Mouse (Mus musculus) cerebellum, adult (tissue): ENCODE data around the gene Gm10638.
A peak's percentile ranks its signal among the peaks of the same experiment; 100 is the strongest.

Source experiments
- ATAC-seq: cut with Nextera tagmentation; 2 replicates; pipeline ENCODE4 v1.9.2; 2017; ENCODE audit warnings: mild to moderate bottlenecking, moderate library complexity, mixed read lengths; ENCODE audit not compliant: insufficient number of reproducible peaks, low FRiP score, low TSS enrichment

Gene Gm10638

DNA sequence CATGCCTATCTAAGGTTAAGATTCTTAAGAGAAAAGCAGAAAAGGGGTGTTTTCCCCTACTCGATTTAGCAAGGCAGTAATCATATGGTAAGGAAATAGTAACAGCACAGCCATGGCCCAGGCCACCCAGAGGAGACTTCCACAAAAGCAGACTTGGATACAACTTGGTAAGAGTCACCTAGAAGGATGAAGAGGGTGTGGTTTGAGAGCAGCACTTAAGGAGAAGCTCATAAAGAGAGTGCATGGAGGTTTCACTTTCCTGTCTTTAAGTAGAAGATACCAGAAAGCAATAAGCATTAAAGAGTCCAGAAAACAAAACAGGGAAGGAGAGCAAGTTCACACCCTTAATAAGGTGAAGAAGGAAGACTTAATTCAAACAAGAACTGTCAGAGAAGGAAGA lies 10.5 kb upstream of the Gm10638 start:
- ATAC-seq = no peak

DNA sequence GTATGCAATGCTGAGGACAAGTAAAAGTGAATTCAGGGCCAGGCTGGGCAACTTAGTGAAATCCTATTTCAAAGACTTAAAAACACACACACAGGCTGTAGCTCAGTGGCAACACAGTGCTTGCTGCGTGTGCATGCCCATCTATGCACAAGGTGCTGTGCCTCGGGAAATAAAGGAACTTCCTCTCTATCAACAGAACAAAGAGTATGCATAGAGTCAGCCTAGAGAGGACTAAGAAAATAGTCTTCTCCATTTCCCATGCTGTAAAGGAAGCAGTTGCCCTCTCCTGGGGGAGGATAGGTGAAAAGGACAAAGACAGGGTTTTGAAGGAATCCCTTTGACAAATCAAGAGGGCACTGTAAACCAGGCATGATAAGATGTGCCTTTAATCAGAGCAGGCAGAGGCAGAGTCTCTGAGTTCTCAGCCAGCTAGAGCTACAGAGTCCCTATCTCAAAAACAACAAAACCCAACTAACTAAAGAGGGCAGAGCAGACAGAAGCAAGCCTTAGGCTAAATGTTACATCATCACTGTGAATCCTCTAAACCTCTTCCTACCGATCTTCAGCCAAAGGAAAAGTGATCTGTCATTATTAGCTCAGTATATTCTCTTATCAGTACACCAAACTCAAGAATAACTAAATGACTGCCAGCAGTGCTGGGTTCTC lies 9.9 kb upstream of the Gm10638 start:
- no peak for ATAC-seq

DNA sequence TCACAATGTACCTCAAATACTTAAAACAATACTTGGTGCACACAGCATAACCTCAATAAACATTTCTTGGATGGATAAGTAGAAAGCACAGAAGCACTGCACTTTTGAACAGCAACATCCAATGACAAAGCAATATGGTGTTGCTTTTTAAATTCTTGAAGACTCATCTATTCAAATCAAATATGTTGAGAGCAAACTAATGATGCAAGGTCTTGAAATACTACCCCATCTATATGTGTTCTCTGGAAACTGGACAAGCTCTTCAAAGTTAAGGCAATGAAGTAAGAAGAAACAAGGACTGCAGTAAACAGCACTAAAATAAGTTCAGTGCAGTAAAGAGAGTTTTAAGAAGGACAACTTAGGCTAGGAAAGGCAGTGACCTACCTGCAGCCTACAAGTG lies 4.6 kb upstream of the Gm10638 start:
- ATAC-seq = no peak

DNA sequence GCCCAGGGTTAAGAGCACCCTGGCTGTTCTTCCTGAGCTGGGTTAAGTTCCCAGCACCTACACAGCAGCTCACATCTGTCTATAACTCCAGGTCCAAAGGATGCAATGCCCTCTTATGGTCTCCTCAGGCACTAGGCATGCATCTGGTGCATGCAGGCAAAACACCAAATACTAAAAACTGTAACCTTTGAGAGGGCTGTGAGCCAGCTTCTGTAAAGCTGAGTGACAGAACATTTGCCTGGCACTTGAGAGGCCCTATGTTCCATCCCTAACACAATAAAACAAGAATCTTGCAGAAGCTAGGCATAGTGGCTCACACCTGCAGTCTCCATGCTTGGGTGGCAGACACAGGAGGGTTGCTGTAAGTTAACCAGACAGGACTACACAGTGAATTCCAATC lies 3.9 kb upstream of the Gm10638 start:
- no peak for ATAC-seq

DNA sequence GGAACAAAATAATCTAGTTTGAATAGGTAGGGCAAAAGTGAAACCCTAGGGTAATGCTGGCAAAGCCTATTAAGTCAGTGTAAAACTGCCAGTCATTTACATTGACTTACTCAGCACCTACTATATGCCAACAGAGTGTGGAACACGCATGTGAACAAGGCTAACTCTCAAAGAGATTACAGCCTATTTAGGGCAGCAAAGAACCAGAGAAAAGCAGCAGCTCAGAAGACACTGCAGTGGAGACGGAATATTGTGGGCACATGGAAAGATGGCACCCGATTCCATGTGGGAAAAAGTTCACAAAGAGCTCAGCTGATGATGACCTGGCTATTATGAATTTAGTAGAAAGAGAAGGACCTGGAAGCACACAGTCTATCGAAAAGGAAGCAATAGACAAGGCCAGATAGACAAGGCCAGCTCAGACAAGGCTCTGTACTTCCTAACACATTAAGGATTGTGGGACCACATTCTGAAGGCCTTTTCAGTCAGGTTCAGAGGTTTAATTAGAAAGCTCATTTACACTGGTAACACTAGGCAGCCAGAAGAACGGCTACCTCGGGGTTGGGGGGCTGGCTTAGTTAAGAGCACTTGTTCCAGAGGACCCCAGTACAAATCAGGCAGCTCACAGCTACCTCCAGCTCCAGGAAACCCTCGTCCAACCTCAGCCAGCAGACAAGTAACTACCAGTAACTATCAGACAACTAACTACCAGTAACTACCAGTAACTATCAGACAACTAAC lies 2.7 kb upstream of the Gm10638 start:
- no peak for ATAC-seq

DNA sequence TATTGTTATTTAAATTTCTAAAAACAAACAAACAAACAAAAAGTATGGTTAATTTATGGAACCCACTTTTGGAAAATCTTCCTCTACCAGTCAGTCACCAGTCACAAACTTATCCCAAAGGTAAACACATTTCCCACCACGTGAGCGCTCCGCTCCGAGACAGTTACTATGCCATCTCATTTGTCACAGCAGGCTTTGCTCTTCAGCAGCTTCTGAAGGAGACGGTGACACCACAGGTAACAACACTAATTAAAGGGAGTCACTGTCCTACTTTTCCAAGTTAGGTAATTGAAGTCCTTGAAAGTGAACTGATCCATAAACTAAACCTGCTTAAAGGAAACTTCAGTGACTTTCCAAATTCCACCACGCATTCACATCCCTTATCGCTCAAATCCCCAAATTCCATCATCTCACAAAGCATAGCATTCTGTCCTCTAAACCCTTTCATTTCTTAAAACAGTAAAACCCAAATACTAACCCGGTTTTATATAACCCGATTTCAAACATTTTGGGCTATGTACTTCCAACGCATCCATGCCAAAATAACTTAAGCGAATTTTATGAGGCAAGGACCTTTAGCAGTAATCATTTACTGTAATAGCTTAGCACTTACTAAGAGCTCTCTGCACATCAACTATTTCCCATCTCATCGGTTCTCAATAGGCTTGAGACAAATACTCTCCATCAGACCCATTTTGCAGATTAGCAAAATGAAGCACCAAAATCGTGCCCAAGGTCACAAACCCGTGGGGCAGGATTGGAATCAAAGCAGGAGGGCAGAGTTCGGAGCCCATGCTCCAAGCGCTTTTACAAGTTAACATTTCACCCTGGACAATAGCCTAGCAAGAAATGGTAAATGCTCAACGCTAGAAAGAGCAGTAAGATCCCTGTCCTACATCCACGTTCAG lies 932 bp upstream of the Gm10638 start:
- no peak for ATAC-seq

DNA sequence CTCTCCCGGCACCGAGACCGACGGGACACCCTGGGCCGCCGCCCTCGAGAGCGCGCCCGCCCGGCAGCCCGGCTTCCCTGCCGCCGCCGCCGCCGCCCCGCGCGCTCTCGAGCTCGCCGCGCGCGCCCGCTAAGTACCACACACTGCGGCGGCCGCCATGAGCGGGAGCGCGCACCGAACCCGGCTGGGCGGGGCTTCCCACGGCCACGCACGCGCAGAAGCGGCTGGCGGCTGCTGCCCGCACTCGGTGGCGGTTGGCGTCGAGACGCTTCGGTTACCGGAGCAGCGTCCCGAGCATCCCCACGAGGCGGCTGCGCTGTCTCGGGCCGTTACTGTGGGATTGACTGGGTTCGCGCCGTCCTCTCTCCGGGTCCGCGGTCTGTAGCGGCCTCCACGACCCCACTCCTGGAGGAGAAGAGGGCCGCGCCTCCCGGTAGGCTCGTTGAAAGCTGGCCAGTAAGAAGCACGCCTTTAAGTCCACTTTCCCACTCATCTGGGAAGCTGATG lies 489 bp downstream of the Gm10638 start:
- ATAC-seq = peak; percentile 84

DNA sequence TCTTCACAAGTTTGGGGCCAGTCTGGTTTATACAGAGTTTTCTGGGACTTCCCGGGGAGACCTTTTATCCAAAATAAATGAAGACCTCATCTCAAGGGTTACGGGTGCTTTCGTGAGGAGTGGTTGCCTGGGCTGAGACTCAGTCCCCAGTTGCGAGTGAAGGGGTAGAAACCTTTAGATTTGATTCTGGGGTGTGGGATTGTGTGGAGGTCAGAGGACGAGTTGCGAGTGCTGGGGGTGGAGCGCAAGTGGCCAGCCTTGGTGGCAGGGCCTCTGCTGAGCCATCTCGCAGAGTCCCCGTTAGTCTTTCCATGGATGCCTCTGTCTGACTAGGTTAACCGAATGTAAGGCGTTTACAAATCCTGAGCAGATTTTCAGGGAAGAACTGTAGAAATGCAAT lies 1.0 kb downstream of the Gm10638 start:
- peak; percentile 10; the same call in 1 of the 2 replicates for ATAC-seq

DNA sequence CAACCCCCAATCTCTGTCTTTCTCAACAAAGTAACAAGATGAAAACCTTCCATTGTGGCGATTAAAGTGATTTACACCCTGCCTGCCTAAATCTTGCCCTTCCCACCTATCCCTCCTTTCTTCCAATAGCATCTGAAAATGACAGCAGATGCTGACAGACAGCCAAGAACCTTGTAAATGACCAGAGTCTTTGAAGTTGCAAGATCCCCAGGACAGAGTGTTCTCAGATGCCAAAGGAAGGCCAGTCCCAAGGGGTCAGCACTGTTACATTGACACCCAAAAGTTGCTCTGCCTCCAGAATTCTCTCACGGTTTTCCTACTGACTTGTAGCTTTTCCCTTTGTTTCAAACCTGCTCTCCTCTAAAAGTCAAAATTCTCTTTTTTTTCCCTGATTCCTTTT lies 4.3 kb downstream of the Gm10638 start:
- ATAC-seq = no peak

DNA sequence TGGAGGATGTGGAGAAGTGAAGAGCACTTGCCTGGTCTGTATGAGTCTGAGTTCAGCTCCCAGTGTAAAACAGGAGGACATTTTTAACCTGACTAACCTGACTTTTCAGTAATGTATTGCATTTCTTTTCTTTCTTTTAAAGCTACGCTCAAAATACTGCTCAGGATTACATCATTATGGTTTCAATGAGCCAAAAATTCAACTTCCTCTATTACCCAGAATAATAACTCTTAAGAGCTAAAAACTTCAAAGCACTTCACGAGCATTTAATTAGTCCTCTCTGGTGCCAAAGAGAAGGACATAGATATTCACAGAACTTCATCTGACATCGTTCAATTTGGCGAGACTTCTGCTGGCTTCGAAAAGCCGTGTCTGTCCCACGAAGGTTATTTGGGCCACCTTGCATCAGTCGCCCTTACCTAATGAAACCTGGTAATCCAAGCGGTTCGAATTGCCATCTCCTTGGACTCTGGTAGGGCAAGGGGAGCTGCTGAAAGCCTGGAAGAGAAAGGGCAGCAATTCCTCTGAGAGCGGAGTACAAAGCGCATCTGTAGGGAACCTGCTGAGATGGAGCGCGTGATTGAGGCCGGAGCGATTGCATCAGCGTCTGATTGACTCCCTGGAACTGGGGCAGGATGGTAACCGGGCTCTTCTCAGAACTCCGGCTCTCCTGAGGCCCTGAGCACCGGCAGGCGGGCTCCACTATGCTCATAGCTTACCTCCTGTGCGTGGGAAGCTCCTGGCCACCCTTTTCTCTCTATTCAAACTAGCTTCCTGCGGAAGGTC lies 11.6 kb downstream of the Gm10638 start:
- ATAC-seq = no peak

DNA sequence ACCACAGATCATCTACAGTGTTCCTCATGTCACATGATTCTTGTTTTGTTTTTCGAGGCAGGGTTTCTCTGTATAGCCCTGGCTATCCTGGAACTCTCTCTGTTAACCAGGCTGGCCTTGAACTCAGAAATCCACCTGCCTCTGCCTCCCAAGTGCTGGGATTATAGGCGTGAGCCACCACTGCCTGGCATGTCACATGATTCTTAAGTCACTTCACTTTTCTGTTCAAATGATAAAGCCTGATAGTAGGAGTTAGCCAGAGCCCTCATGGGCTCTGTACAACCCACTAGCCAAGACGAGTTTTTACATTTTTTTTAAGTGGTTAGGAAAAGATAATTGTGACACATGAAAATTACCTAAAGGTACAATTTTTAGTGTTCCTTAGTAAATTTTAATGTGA lies 13.2 kb downstream of the Gm10638 start:
- ATAC-seq = no peak

DNA sequence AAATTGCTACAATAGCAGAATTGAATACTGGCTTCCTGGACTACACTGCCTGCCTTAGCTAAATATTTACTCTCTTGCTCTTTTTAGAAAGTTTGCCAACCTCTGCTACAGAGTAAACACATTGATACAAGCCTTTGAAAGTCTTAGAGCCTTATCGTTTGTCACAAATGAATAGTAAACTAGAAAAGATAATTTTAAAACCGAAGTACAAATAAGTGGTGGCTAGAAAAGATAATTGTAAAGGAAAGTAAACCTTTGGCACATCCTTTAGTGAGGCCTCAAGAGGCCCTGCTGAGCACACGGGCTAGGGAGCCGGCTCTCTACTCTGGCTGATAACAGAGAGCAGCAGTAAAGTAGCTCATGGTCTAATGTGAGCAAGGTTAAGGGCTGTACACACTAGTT lies 13.6 kb downstream of the Gm10638 start:
- ATAC-seq = no peak

DNA sequence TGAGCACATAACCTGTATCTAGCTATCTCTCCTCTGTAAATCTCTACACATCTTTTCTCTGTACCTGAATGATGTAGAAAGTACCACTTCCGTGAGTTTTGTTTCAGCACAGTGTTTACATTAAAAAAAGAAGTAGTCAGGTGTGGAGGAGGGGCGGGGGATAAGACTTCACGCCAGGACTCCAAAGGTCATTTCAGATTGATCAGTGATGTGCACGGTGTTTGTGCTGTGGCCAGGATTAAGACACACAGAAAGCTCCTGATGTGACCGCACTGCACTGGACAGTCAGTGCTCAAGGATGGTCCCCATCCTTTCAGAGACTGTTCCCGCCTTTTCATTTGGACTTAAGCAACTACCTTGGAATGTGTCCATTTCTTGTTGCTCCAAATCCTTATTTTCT lies 15.2 kb downstream of the Gm10638 start:
- no peak for ATAC-seq

DNA sequence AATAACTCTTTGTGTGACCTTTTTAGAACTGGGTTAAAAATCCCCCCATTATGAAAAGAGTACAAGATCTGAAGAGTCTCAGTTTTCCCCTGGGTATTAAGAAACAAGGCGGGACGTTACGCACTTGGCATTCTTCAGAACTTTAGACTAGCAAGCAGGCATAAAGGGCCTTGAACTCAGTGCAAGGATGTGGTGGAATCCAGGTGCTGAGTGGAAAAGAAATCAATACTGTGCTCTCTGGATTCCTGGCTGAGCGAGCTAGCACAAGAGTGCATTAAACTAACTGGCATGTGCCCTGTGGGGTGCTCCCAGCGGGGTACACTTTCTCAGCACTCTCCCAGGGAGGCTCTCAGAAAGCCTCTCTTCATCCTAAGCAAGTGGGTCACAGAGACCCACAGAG lies 17.3 kb downstream of the Gm10638 start:
- no peak for ATAC-seq

DNA sequence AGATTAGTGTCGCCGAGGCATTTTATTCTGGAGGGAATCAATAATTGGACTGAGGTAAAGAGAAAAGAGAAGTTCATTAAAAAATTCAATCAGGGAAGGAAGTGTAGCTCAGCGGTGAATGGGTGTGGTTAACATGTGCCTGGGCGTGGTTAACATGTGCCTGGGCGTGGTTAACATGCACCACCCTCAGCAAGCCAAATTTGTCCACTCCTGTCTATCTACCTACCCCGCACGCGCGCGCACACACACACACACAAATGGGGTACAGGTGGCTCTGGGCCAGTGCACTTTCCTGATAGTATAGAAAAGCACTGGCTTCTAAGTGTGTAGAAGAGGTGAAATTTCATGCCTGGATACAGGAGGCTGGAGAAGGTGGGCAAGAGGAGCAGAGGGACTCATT lies 19.7 kb downstream of the Gm10638 start:
- no peak for ATAC-seq

DNA sequence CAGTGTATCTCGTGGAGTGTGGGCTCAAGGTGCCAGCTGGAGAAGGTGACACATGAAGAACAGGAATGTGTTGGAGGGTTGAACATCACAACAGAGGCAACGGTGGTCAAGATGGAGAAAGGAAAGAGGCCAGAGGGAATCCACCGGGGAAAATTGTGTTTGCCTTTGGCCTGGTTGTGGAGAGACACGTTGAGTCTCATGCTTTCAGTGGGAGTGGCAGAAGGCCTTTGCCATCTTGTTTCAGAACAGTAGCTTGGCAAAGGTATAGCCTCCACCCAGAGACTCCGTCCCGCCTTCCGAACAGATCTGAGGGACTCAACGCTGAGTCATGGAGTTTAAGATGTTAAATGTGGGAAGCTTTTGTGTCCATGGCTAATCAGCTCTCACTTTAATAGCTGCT lies 20.2 kb downstream of the Gm10638 start:
- ATAC-seq = no peak

DNA sequence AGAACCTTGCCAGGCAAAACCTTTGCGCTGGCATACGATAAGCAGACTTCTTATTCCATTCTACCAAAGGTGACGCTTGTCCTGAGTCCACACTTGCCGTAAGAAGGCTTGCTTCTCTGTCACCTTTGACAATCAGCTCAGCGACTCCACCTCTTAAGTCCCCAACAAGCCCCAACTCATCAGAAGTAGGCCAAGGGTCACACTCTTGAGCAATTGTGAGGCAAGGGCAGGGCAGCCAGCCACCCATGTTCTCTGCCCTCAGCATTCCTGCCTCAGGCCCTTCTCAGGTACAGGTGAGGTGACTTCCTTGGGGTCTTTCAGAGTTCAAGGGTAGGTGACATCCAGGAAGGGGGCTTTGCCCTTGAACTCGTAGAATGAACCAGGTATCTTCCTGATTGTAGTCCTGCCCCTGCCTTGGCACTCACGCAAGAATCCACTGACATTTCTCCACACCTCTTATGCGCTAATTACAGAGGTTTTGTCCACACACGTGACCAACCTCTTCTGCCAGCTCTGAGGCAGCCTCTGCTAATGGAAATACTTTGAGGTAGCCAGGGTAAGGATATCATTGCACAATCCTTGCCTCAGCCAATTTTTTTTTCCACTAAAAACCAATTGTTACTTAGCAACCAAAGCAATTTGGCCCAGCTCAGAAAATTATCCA lies 21.2 kb downstream of the Gm10638 start:
- ATAC-seq = no peak

DNA sequence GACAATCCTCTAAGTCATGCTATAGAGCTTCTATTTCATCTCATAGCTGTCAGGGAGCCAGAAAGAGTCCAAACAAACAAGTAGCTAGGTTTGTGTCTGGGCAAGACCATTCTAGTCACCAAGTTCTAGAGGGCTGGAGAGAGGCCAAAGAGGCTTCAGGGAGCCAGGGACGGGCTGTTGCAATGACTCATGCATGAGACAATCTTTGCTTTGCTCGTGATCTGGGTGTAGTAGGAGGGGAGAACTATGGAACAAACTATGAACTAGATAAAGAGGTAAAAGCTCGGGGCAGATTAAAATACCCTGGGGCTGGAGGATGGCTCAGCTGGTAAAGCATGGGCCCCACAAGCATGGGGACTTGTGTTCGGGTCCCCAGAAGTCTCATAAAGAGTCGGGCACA lies 23.0 kb downstream of the Gm10638 start:
- no peak for ATAC-seq

DNA sequence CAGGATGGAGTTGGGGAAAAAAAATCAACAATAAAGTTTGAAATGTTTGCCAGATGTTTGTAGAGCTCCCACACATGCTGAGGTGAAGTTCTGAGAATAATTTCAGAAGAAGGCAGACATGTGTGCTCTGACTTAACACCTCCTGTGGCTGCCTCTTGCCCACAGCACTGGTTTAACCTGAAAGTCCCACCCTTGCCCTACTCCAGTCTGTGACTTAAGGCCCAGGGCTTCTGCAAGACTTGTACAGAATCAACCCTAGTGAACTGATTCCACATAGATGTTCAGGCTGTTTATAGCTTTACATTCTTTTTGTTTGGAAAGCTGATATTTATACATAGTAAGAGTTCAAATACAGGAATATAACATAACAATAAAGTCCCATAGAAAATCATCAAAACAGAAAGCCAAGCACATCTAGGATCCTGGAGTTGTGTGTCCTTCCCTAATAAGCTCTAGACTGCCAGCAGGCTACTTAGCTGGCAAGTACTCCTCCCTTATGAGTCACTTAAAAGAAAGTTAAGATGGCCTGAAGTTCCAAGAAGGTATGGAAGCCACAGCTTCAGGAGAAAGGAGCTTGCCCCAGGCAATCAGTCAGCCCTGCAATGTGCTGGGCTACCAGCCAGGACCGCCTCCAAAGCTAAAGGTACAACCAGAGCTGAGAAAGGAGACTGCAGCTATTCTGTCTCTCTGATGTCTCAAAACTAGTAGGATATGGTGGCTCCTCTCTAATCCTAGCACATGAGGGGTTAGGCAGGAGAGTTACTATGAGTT lies 24.6 kb downstream of the Gm10638 start:
- ATAC-seq = no peak
